Mouse (Mus musculus) embryonic facial prominence, embryonic 12.5 days (tissue): ENCODE data around the gene Zfp93. TPM values are rescaled to one million over a fixed set of nuclear protein-coding genes. Genes with fewer than 3 reads are reported as not detected.
A peak's percentile ranks its signal among the peaks of the same experiment; 100 is the strongest.

Experiments used
- ATAC-seq: fragments of 200-750 bp; cut with Nextera tagmentation; 2 replicates; pipeline ENCODE4 v1.8.0; 2017; ENCODE audit not compliant: insufficient number of reproducible peaks, insufficient read depth, low FRiP score, low TSS enrichment
- H3K27ac ChIP-seq: fragments of 300-500 bp; sonication (generic); 2 replicates; pipeline ENCODE4 v1.5.1; 2016; ENCODE audit warnings: mild to moderate bottlenecking
- H3K27me3 ChIP-seq: fragments of 300-500 bp; sonication (generic); 2 replicates; pipeline ENCODE4 v1.6.1; 2016; ENCODE audit warnings: mild to moderate bottlenecking, moderate library complexity
- H3K36me3 ChIP-seq: fragments of 300-500 bp; sonication (generic); 2 replicates; pipeline ENCODE4 v1.6.1; 2016; ENCODE audit warnings: mild to moderate bottlenecking
- H3K4me1 ChIP-seq: fragments of 300-500 bp; sonication (generic); 2 replicates; pipeline ENCODE4 v1.6.1; 2016
- H3K4me2 ChIP-seq: fragments of 300-500 bp; sonication (generic); replicated peaks from 2 replicates; pipeline ENCODE4 v1.6.1; 2016; ENCODE audit warnings: mild to moderate bottlenecking, moderate library complexity
- H3K4me3 ChIP-seq: fragments of 300-500 bp; sonication (generic); 2 replicates; pipeline ENCODE4 v1.5.1; 2016; ENCODE audit warnings: mild to moderate bottlenecking
- H3K9ac ChIP-seq: fragments of 300-500 bp; sonication (generic); 2 replicates; pipeline ENCODE4 v1.6.1; 2016; ENCODE audit warnings: mild to moderate bottlenecking, moderate library complexity
- H3K9me3 ChIP-seq: fragments of 300-500 bp; sonication (generic); 2 replicates; pipeline ENCODE4 v1.6.1; 2016; ENCODE audit warnings: mild to moderate bottlenecking, moderate library complexity
- WGBS: fragments of 180-500 bp; shearing (Covaris S2); methylation state at CpG from one replicate; pipeline ENCODE4 v1.1.7; 2016; 5-methylcytosine and 5-hydroxymethylcytosine counted together
- polyA plus RNA-seq: library from polyadenylated mRNA; unstranded; fragments of >200 nt; fragmentation: Nextera tagmentation; extraction: Ambion mirVana; gene quantifications from 2 replicates; pipeline ENCODE4 v1.2.1, GENCODE M21; 2016

Zfp93 gene
- 10.0 and 12.0 TPM in 2 replicates for polyA plus RNA-seq

DNA sequence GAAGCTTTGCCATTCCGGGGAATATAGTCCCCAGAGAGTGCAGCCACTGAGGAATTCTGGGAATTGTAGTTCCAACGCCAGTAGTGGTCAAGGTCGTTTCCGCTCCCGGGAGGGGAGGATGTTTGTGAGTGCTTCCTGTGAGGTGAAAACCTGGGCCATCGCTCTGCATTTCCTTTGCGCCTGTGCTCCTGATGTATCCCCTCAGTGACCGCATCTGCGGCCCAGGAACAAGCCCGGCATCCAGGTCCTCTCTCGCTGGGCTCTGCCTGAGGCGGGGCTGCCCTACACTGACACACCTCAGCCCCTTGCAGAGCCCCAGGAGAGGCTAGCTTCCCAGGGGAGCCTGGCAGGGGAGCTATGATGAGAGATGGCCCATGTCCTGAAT, at the start of gene Zfp93:
Gene Zfp93 (plus strand): TSS at position 133 of the 385 bp plus-strand sequence.
- peak within 1 kb of the TSS; percentile 66 for H3K9ac ChIP-seq
- H3K36me3 ChIP-seq = peaks cover 25% of the 10 kb centered on the region
- H3K4me2 ChIP-seq = peak within 1 kb of the TSS; percentile 68
- no peaks in the 10 kb centered on the region for H3K27me3 ChIP-seq
- peak; percentile 94 for ATAC-seq
- WGBS = 0% methylated on average over 12 of the region's 12 CpGs
- no peak within 1 kb of the TSS for H3K27ac ChIP-seq
- H3K4me1 ChIP-seq = peaks cover 4% of the 10 kb centered on the region; the same call in 1 of the 2 replicates
- H3K9me3 ChIP-seq = no peaks in the 10 kb centered on the region
- peak within 1 kb of the TSS; percentile 56 for H3K4me3 ChIP-seq

DNA sequence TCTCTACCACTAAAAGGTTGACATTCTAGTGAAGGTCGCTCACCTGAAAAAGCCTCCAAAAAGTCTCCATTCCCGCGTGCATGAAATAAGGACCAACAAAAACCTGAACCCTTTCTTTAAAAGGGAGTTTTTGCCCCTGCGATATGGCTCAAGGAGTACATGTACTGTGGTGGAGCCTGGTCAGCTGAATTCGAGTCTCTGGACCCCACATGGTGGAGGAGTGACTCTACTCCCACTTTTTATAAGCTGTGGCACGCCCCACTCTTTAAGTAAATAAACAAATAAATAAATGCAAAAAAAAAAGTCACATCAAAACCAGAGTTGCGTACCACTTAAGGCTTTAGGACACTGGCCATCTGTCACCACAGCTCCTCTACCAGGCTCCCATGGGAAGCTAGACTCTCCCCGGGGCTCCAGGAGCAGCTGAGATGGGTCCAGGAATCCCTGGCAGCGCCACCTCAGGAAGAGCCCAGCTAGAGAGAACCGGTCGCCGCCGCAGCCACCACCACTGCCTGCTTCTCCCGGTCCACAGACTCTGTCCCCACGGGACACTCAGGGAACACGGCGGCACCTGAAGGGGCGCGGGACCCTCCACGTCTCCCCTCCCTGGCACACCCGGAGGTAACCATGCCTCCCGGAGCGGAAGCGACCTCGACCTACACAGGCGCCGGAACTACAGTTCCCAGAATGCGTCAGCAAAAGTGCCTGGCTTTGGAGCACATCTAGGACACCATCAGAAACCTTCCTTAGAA, 33.0 kb upstream of the Zfp93 start, which contains the start of gene Zfp109:
Gene Zfp109 (minus strand): TSS at position 521 of the 752 bp plus-strand sequence.
- Histone ChIP-seq H3K4me1 (no peaks in the 10 kb centered on the region), H3K9me3 (no peaks in the 10 kb centered on the region), H3K36me3 (peaks cover 16% of the 10 kb centered on the region; the same call in 1 of the 2 replicates), H3K9ac (peak within 1 kb of the TSS; percentile 61), H3K27me3 (no peaks in the 10 kb centered on the region), H3K27ac (no peak within 1 kb of the TSS), H3K4me3 (peak within 1 kb of the TSS; percentile 70), H3K4me2 (peak within 1 kb of the TSS; percentile 53)
- WGBS = 4% methylated on average over 28 of the region's 28 CpGs
- ATAC-seq = peak; percentile 80

DNA sequence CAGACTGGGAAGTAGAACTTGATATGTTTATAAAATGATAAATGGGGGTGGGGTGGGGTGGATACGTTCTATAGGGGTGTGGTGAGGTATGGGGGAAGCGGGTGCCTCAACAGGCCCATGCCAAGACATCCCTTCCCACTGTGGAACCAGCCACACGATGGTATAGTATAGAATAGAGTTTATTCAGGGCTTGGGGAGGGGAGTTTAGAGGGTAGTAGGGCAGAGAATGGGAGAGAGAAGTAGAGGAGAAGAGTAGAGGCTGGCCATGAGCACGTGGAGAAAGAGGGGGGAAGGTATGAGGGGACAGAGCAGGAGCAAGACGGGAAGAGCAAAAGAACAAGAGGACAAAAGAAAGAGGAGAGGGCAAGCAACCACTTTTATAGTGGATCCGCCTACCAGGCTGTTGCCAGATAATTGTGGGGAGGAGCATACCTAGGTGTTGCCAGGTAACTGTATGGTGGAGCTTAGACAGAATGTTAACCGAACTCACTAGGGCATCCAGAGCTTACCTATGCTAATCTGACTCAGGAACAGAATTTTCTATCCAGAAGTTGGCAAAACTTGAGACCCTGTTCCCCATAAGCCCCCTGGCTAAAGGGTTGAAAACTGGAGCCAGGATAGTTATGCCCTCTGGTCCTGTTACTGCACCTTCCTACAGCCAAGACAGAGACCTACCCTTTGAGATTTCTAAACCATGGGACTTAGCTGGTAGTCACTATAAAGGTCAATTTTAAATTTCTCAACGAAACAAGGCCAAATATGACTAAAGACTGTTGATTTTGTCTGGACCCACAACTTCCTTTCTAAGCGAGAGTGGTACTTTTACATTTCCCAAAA, 16.2 kb upstream of the Zfp93 start:
- H3K4me2 ChIP-seq = peak overlapping the region; percentile 76
- H3K36me3 ChIP-seq = no peaks in the 10 kb centered on the region
- H3K27ac ChIP-seq = no peak overlapping the region
- H3K9me3 ChIP-seq = no peaks in the 10 kb centered on the region
- peak overlapping the region; percentile 55; the same call in 1 of the 2 replicates for H3K4me3 ChIP-seq
- ATAC-seq = no peak; the same call in 1 of the 2 replicates
- 58% methylated on average over 9 of the region's 9 CpGs for WGBS
- H3K27me3 ChIP-seq = no peaks in the 10 kb centered on the region
- peaks cover 5% of the 10 kb centered on the region; the same call in 1 of the 2 replicates for H3K4me1 ChIP-seq
- H3K9ac ChIP-seq = no peak overlapping the region

DNA sequence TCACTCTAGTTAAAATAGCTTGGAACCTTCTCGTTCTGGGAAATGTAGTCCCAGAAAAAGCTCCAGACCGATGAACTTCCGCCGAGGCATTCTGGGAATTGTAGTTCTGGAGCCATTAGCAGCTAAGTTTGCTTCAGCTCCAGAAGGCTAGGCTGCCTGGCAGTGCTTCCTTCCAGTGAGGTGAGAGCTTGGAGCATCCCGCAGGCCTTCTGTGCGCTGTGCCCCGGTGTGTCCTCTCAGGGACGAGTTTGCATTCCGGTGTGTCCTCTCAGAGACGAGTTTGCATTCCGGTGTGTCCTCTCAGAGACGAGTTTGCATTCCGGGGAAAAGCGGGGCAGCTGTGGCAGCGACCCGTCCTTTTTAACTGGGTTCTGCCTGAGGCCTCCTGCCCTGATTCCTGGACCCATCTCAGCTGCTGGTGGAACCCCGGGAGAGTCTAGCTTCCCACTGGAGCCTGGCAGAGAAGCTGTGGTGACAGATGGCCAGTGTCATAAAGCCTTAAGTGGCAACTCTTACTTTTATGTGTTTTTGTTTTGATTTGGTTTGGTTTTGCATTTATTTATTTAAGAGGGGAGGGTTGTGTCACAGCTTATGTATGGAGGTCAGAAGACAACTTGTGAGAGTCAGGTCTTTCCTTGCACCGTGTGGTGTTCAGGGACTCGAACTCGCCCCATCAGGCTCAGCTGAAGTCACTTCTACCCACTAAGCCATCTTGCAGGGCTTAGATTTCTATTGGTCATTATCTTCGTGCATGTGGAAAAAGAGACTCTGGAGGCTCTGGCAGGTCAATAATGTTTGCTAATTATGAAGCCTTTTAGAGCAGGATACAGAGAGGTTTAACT, 15.4 kb upstream of the Zfp93 start, which contains the start of gene Zfp108:
Gene Zfp108 (plus strand): TSS at position 162 of the 842 bp plus-strand sequence.
- Histone ChIP-seq H3K27ac (peak within 1 kb of the TSS; percentile 52; the same call in 1 of the 2 replicates), H3K9ac (peak within 1 kb of the TSS; percentile 64), H3K27me3 (no peaks in the 10 kb centered on the region), H3K4me2 (peak within 1 kb of the TSS; percentile 76), H3K4me1 (peaks cover 5% of the 10 kb centered on the region; the same call in 1 of the 2 replicates), H3K36me3 (peaks cover 3% of the 10 kb centered on the region; the same call in 1 of the 2 replicates), H3K4me3 (peak within 1 kb of the TSS; percentile 55), H3K9me3 (no peaks in the 10 kb centered on the region)
- peak; percentile 84 for ATAC-seq
- 18% methylated on average over 21 of the region's 21 CpGs for WGBS

- H3K9me3 ChIP-seq = no peaks in the 10 kb centered on the region
These were observed 10.8 kb upstream of the Zfp93 start for GRCm38 (mm10) chr7:24259306-24259999.

DNA sequence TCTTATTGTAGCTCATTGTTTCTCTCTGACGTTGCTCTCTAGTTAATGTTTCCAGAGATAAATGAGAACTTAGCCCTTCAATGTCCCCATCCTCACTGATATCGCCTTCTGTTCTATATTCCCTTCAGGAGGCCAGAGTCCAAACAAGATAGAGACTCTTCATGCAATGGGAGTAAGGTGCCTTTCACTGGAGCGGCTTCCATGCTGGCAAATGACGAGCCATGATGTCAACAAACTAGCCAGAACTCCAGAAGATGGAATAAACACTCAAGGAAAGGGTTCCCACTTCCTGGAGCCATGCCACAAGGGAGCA, 10.3 kb upstream of the Zfp93 start:
- ATAC-seq = no peak
- Histone ChIP-seq H3K27me3 (no peaks in the 10 kb centered on the region), H3K4me2 (no peak overlapping the region), H3K9me3 (no peaks in the 10 kb centered on the region), H3K4me1 (peaks cover 5% of the 10 kb centered on the region; the same call in 1 of the 2 replicates), H3K4me3 (no peak overlapping the region), H3K36me3 (peaks cover 23% of the 10 kb centered on the region), H3K9ac (no peak overlapping the region), H3K27ac (no peak overlapping the region)
- 89% methylated on average over 4 of the region's 4 CpGs for WGBS

More at GRCm38 (mm10) chr7:24259306-24259999, 10.8 kb upstream of the Zfp93 start:
- H3K27me3 ChIP-seq = no peaks in the 10 kb centered on the region
- peaks cover 23% of the 10 kb centered on the region for H3K36me3 ChIP-seq
- peaks cover 5% of the 10 kb centered on the region; the same call in 1 of the 2 replicates for H3K4me1 ChIP-seq
- H3K27ac ChIP-seq = no peak overlapping the region
- no peak overlapping the region for H3K9ac ChIP-seq
- H3K4me3 ChIP-seq = no peak overlapping the region
- WGBS = 90% methylated on average over 13 of the region's 13 CpGs
- ATAC-seq = no peak
- H3K4me2 ChIP-seq = no peak overlapping the region

DNA sequence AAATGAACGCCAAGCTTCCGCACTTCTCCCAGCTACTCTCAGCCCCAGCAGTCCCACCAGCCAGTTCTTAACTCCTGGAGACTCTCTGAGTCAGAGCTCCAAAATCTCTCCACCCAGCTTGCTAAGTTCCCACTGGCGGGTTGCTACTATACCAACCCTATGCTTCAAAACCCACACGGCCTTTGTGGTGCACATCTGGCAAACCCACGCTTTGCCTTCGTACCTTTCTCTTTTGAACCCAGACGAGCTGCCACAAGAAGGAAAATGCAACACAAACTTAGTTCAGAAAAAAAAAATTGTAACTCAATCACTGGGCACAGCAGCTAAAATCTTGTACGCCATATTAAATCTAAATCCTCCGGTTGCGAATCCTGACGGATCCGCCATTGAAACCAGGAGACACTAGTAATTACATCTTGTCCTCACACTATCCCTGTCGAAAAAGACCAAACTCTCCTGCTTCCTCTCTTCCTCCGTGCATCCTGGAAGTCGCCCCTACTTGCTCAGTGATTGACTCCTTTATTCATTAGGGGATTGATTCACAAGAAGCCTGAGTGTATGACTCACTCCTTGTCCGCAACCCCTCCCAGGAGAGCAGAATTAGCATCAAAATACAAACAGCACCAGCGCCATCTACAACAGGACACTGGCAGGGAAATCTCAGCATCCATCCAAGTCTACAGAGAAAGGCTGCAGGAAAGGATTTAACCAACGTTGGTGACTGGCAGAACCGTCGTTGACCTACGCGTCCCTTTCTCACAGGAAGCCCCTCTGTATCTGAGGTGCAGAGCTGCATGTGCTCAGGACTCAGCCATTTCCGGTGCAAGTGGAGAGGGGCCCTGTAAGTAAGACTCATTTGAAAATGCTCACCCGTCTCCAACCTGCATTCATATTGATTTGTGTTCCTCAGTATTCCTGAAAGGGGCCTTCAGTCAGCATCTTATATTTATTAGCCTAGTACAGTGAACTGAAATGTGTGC, 1.8 kb upstream of the Zfp93 start:
- ATAC-seq = no peak
- peaks cover 7% of the 10 kb centered on the region; the same call in 1 of the 2 replicates for H3K36me3 ChIP-seq
- H3K9ac ChIP-seq = no peak overlapping the region
- H3K4me1 ChIP-seq = peaks cover 4% of the 10 kb centered on the region; the same call in 1 of the 2 replicates
- H3K4me3 ChIP-seq = no peak overlapping the region
- H3K9me3 ChIP-seq = no peaks in the 10 kb centered on the region
- H3K27me3 ChIP-seq = no peaks in the 10 kb centered on the region
- WGBS = 70% methylated on average over 24 of the region's 24 CpGs
- no peak overlapping the region for H3K27ac ChIP-seq
- H3K4me2 ChIP-seq = no peak overlapping the region

DNA sequence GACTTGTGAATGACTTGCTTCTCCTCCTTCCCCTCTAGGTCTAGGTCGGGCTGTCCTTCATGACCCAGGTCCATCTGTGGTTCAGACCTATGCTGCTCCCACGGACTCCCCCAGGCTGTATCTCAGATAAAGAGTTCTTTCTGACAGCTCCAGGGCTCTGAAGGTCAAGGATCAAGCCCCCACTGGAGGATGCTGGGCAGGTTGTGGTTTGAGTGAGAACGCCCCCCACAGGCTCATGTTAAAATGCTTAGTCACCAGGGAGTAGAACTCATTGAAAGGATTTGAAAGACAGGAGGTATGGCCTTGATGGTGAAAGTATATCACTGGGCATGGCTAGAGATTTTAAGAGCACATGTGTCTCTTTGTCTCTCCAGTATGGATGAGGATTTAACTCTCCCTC, 964 bp upstream of the Zfp93 start:
- no peak for ATAC-seq
- peak overlapping the region; percentile 68; the same call in 1 of the 2 replicates for H3K4me2 ChIP-seq
- H3K9me3 ChIP-seq = no peaks in the 10 kb centered on the region
- H3K4me3 ChIP-seq = peak overlapping the region; percentile 56; the same call in 1 of the 2 replicates
- WGBS = 71% methylated on average over 3 of the region's 3 CpGs
- no peaks in the 10 kb centered on the region for H3K27me3 ChIP-seq
- no peak overlapping the region for H3K27ac ChIP-seq
- no peak overlapping the region for H3K9ac ChIP-seq
- H3K4me1 ChIP-seq = peaks cover 4% of the 10 kb centered on the region; the same call in 1 of the 2 replicates
- peaks cover 15% of the 10 kb centered on the region for H3K36me3 ChIP-seq

GRCm38 (mm10) chr7:24269667-24270287, 443 bp upstream of the Zfp93 start:
- no peak overlapping the region for H3K27ac ChIP-seq
- peaks cover 4% of the 10 kb centered on the region; the same call in 1 of the 2 replicates for H3K4me1 ChIP-seq
- no peaks in the 10 kb centered on the region for H3K27me3 ChIP-seq
- peak overlapping the region; percentile 56 for H3K4me3 ChIP-seq
- no peaks in the 10 kb centered on the region for H3K9me3 ChIP-seq
- ATAC-seq = peak; percentile 38
- WGBS = 35% methylated on average over 7 of the region's 7 CpGs
- peak overlapping the region; percentile 68 for H3K4me2 ChIP-seq
- H3K36me3 ChIP-seq = peaks cover 20% of the 10 kb centered on the region
- H3K9ac ChIP-seq = peak overlapping the region; percentile 66
